Mouse (Mus musculus): ENCODE results near the gene Yars. TPM values are rescaled to one million over a fixed set of nuclear protein-coding genes. Genes with fewer than 3 reads are reported as not detected.
A peak's percentile ranks its signal among the peaks of the same experiment; 100 is the strongest.

Yars gene
- polyA plus RNA-seq (2015; fragmentation: Nextera tagmentation; extraction: Ambion mirVana) = 58.5 and 61.2 TPM in 2 replicates

DNA sequence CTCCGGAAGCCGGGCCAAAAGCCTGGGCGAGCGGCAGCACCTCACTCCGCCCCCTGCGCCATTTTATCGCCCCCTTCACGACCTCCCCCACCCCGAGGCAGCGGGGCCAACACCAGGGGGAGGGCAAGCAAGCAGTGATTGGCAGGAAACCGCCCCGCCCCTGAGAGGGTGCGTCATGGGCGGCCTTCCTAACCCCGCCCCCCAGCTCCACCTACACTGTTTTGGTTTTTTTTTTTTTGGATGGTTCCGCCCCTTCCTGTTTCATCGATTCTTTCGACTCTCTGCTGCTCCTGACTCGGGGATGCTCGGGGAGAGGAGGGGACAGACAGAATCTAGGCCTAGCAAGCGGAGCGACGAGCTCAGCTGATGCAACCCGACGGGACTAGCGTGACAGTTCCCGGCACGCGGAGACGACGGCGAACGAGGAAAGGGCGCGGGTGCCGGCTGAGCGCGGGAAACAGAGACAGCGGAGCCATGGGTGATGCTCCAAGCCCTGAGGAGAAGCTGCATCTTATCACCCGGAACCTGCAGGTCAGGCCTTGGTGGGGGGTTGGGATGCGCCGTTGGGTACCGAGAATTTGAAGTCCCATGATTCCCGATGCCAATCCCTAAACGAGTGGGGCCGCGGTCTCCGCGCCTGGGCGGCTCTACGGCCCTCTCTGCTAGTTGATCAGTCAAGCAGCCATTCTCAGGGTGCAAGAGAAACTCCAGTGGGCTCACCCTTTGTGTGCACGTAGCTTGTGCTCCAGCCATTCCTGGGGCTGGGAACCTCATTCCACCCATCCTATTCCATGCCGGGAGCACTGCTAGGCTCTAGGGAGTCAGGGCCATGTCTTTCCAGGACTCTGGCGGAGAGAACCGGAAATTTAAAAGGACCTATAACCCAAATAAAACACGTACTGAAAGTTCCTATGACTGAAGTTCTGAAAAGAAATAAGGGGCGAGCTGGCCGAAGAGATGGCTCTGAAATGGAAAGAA lies at the start of gene Yars, which contains the start of gene S100pbp:
Yars (plus strand) TSS at position 219 of the 978 bp plus-strand sequence.
S100pbp (minus strand) TSS at position 186 of the 978 bp plus-strand sequence.
- H3K36me3 ChIP-seq (ENCODE audit: control insufficient read depth, insufficient read depth, low read length) = no peaks in the 10 kb centered on the region
- ATAC-seq (ENCODE audit: low read depth) = peak; percentile 95
- peak within 1 kb of the TSS; percentile 88 for H3K9ac ChIP-seq (ENCODE audit: low read length)
- WGBS = under 1% methylated on average over 56 of the region's 58 CpGs
- H3K4me2 ChIP-seq (ENCODE audit: low read depth, low read length) = peak within 1 kb of the TSS; percentile 82
- no peaks in the 10 kb centered on the region for H3K9me3 ChIP-seq (ENCODE audit: control insufficient read depth, low read length)
- peak within 1 kb of the TSS; percentile 86 for H3K27ac ChIP-seq (ENCODE audit: low read length)
- no peaks in the 10 kb centered on the region for H3K27me3 ChIP-seq (ENCODE audit: control insufficient read depth, insufficient read depth, low read depth, low read length)
- peak within 1 kb of the TSS; percentile 78 for H3K4me3 ChIP-seq (ENCODE audit: low read length)
- peaks cover 21% of the 10 kb centered on the region for H3K4me1 ChIP-seq (replicated peaks; ENCODE audit: control insufficient read depth, insufficient read depth, low read length)

- peaks cover 7% of the 10 kb centered on the region for H3K4me1 ChIP-seq (replicated peaks; ENCODE audit: control insufficient read depth, insufficient read depth, low read length)
Measured at GRCm38 (mm10) chr4:129140808-129141207, 48.8 kb upstream of the Yars start.

GRCm38 (mm10) chr4:129141560-129142438 lies 47.8 kb upstream of the Yars start:
- Histone ChIP-seq H3K36me3 (ENCODE audit: control insufficient read depth, insufficient read depth, low read length) (no peaks in the 10 kb centered on the region), H3K27me3 (ENCODE audit: control insufficient read depth, insufficient read depth, low read depth, low read length) (peaks cover 17% of the 10 kb centered on the region), H3K4me2 (ENCODE audit: low read depth, low read length) (no peak overlapping the region), H3K4me3 (ENCODE audit: low read length) (no peak overlapping the region), H3K9me3 (ENCODE audit: control insufficient read depth, low read length) (no peaks in the 10 kb centered on the region), H3K27ac (ENCODE audit: low read length) (no peak overlapping the region), H3K9ac (ENCODE audit: low read length) (no peak overlapping the region), H3K4me1 (replicated peaks; ENCODE audit: control insufficient read depth, insufficient read depth, low read length) (peaks cover 7% of the 10 kb centered on the region)
- 68% methylated on average over 17 of the region's 17 CpGs for WGBS
- ATAC-seq (ENCODE audit: low read depth) = 0 out of 2 replicates have a peak, but pooled peaks have one; percentile 17

More at GRCm38 (mm10) chr4:129140808-129141207, 48.8 kb upstream of the Yars start:
- Histone ChIP-seq H3K36me3 (ENCODE audit: control insufficient read depth, insufficient read depth, low read length) (no peaks in the 10 kb centered on the region), H3K27ac (ENCODE audit: low read length) (no peak overlapping the region), H3K27me3 (ENCODE audit: control insufficient read depth, insufficient read depth, low read depth, low read length) (peaks cover 24% of the 10 kb centered on the region), H3K9me3 (ENCODE audit: control insufficient read depth, low read length) (no peaks in the 10 kb centered on the region), H3K9ac (ENCODE audit: low read length) (no peak overlapping the region), H3K4me2 (ENCODE audit: low read depth, low read length) (no peak overlapping the region), H3K4me3 (ENCODE audit: low read length) (no peak overlapping the region)
- ATAC-seq (ENCODE audit: low read depth) = no peak
- WGBS = 66% methylated on average over 4 of the region's 4 CpGs

DNA sequence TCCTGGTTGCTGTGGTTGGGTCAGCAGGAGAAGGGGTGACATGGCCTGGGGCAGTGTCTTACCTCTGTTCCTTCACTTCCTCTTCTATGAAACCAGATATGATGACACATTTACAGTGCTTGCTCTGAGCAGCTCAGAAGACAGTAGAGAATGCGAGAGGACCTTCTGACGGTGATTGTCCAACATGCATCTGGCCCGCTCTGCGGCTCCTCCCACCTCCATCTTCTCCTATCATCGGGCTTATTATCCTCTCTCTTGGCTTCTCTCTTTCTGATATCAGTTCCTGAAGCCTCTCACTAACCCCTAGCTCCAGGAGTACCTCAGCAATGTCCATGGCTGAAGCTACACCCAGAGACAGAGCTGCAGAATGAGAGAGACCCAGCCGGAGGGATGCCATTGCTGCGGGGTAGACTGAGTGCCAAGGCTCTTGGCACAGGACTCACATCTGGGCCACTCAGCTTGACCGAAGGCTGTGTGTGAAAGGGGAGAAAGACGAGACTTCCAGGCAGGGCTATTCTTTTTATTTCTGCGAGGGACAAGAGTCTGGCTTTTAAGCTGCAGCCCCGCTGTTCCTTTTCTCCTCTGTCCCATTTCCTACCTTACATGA lies 47.0 kb upstream of the Yars start:
- no peak overlapping the region for H3K4me2 ChIP-seq (ENCODE audit: low read depth, low read length)
- H3K4me1 ChIP-seq (replicated peaks; ENCODE audit: control insufficient read depth, insufficient read depth, low read length) = peaks cover 2% of the 10 kb centered on the region; the same call in 1 of the 2 replicates
- no peak for ATAC-seq (ENCODE audit: low read depth)
- no peak overlapping the region for H3K27ac ChIP-seq (ENCODE audit: low read length)
- H3K27me3 ChIP-seq (ENCODE audit: control insufficient read depth, insufficient read depth, low read depth, low read length) = peaks cover 10% of the 10 kb centered on the region
- H3K9me3 ChIP-seq (ENCODE audit: control insufficient read depth, low read length) = no peaks in the 10 kb centered on the region
- no peaks in the 10 kb centered on the region for H3K36me3 ChIP-seq (ENCODE audit: control insufficient read depth, insufficient read depth, low read length)
- no peak overlapping the region for H3K4me3 ChIP-seq (ENCODE audit: low read length)
- no peak overlapping the region for H3K9ac ChIP-seq (ENCODE audit: low read length)
- WGBS = 76% methylated on average over 11 of the region's 11 CpGs

- no peaks in the 10 kb centered on the region for H3K36me3 ChIP-seq (ENCODE audit: control insufficient read depth, insufficient read depth, low read length)
- WGBS = 76% methylated on average over 5 of the region's 5 CpGs
- no peak overlapping the region for H3K4me2 ChIP-seq (ENCODE audit: low read depth, low read length)
- 0 out of 2 replicates have a peak, but pooled peaks cover under 1% of the 10 kb centered on the region for H3K27me3 ChIP-seq (ENCODE audit: control insufficient read depth, insufficient read depth, low read depth, low read length)
- H3K9me3 ChIP-seq (ENCODE audit: control insufficient read depth, low read length) = no peaks in the 10 kb centered on the region
- no peak overlapping the region for H3K9ac ChIP-seq (ENCODE audit: low read length)
- H3K4me1 ChIP-seq (replicated peaks; ENCODE audit: control insufficient read depth, insufficient read depth, low read length) = peaks cover 2% of the 10 kb centered on the region; the same call in 1 of the 2 replicates
- ATAC-seq (ENCODE audit: low read depth) = no peak
- H3K4me3 ChIP-seq (ENCODE audit: low read length) = no peak overlapping the region
- H3K27ac ChIP-seq (ENCODE audit: low read length) = no peak overlapping the region
Measured at GRCm38 (mm10) chr4:129143509-129143908, 46.1 kb upstream of the Yars start.

GRCm38 (mm10) chr4:129144401-129145367 lies 44.9 kb upstream of the Yars start:
- H3K4me2 ChIP-seq (ENCODE audit: low read depth, low read length) = no peak overlapping the region
- no peak overlapping the region for H3K9ac ChIP-seq (ENCODE audit: low read length)
- H3K9me3 ChIP-seq (ENCODE audit: control insufficient read depth, low read length) = no peaks in the 10 kb centered on the region
- 54% methylated on average over 16 of the region's 16 CpGs for WGBS
- no peaks in the 10 kb centered on the region for H3K27me3 ChIP-seq (ENCODE audit: control insufficient read depth, insufficient read depth, low read depth, low read length)
- ATAC-seq (ENCODE audit: low read depth) = no peak
- H3K36me3 ChIP-seq (ENCODE audit: control insufficient read depth, insufficient read depth, low read length) = peaks cover 5% of the 10 kb centered on the region; the same call in 1 of the 2 replicates
- H3K4me3 ChIP-seq (ENCODE audit: low read length) = no peak overlapping the region
- peaks cover 2% of the 10 kb centered on the region; the same call in 1 of the 2 replicates for H3K4me1 ChIP-seq (replicated peaks; ENCODE audit: control insufficient read depth, insufficient read depth, low read length)
- H3K27ac ChIP-seq (ENCODE audit: low read length) = no peak overlapping the region

DNA sequence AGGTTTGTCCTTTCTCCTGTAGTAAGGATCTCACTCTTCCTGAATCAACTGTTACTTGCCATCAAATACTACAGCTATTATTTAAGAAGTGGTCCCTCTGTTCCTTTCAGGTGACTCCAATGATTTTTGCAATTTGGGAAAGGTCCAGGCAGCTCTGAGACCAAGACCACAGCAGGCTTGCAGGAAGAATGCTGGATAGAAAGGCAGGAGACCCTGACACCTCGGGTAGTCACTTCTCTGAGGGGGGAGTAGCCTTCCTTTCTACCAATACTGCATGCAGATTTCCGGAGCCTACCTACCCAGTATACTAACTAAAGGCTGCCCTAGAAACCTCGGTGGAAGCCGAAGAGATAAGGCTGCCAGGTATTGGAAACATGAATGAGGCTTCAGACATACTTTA lies 44.1 kb upstream of the Yars start:
- Histone ChIP-seq H3K27ac (ENCODE audit: low read length) (no peak overlapping the region), H3K27me3 (ENCODE audit: control insufficient read depth, insufficient read depth, low read depth, low read length) (no peaks in the 10 kb centered on the region), H3K9ac (ENCODE audit: low read length) (no peak overlapping the region), H3K36me3 (ENCODE audit: control insufficient read depth, insufficient read depth, low read length) (peaks cover 8% of the 10 kb centered on the region; the same call in 1 of the 2 replicates), H3K4me3 (ENCODE audit: low read length) (no peak overlapping the region), H3K4me2 (ENCODE audit: low read depth, low read length) (no peak overlapping the region), H3K9me3 (ENCODE audit: control insufficient read depth, low read length) (no peaks in the 10 kb centered on the region), H3K4me1 (replicated peaks; ENCODE audit: control insufficient read depth, insufficient read depth, low read length) (peaks cover 2% of the 10 kb centered on the region; the same call in 1 of the 2 replicates)
- WGBS = 60% methylated on average over 4 of the region's 4 CpGs
- ATAC-seq (ENCODE audit: low read depth) = no peak

DNA sequence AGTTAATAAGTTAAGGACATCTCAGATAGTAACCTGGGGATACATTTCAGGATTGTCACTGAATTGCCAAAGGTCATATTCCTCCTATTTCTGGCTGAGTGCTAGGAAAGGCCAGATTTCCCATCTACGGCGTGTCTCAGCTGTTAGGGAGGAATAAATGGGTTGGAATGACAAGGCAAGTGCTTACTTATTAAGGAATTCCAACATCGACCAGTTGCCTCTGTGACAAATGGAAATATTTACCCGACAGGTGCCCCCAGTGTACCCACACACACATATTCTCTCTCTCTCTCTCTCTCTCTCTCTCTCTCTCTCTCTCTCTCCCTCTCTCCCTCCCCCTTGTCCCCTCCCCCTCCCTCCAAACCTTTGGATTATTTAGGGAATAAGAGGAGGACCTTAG lies 43.6 kb upstream of the Yars start:
- 55% methylated on average over 4 of the region's 4 CpGs for WGBS
- Histone ChIP-seq H3K9ac (ENCODE audit: low read length) (no peak overlapping the region), H3K27ac (ENCODE audit: low read length) (no peak overlapping the region)

More for the DNA sequence above, 43.6 kb upstream of the Yars start:
- Histone ChIP-seq H3K36me3 (ENCODE audit: control insufficient read depth, insufficient read depth, low read length) (peaks cover 11% of the 10 kb centered on the region), H3K9me3 (ENCODE audit: control insufficient read depth, low read length) (no peaks in the 10 kb centered on the region), H3K27me3 (ENCODE audit: control insufficient read depth, insufficient read depth, low read depth, low read length) (no peaks in the 10 kb centered on the region), H3K4me2 (ENCODE audit: low read depth, low read length) (no peak overlapping the region), H3K4me1 (replicated peaks; ENCODE audit: control insufficient read depth, insufficient read depth, low read length) (peaks cover 2% of the 10 kb centered on the region; the same call in 1 of the 2 replicates), H3K4me3 (ENCODE audit: low read length) (no peak overlapping the region)
- ATAC-seq (ENCODE audit: low read depth) = no peak
